Mouse (Mus musculus): ENCODE measurements at regions not wholly inside any gene's neighbourhood (a gene's known extent, or its start where the extent isn't known, plus 50 kb on each side); places are given as distances from the start of the nearest gene placed in this dataset.
"Not testable (repeated sequence)": the region's sequence is repeated elsewhere in the genome, so short reads cannot be mapped to it uniquely, and the experiment has no call there.

- not testable (repeated sequence) for H3K4me1 ChIP-seq (replicated peaks; ENCODE audit: control insufficient read depth, insufficient read depth, low read length); H3K36me3 ChIP-seq (ENCODE audit: control insufficient read depth, insufficient read depth, low read length); DNase-seq (ENCODE audit: low spot score); H3K27me3 ChIP-seq (replicated peaks; ENCODE audit: control insufficient read depth, insufficient read depth, low read length); ATAC-seq (replicated peaks; ENCODE audit: low FRiP score); H3K9me3 ChIP-seq (ENCODE audit: control insufficient read depth, low read length); H3K27ac ChIP-seq (ENCODE audit: low read depth, low read length); H3K4me2 ChIP-seq; H3K9ac ChIP-seq (ENCODE audit: low read depth, low read length); H3K4me3 ChIP-seq (ENCODE audit: low read depth, low read length)
- 50% methylated on average over 4 of the region's 4 CpGs for WGBS
Observed at GRCm38 (mm10) chr14:53621376-53621775, 632.5 kb downstream of the Dad1 start.

- H3K36me3 ChIP-seq (ENCODE audit: control insufficient read depth, insufficient read depth, low read length); H3K27ac ChIP-seq (ENCODE audit: low read depth, low read length); H3K4me3 ChIP-seq (ENCODE audit: low read depth, low read length); H3K4me1 ChIP-seq (replicated peaks; ENCODE audit: control insufficient read depth, insufficient read depth, low read length); H3K4me2 ChIP-seq; DNase-seq (ENCODE audit: low spot score); H3K9ac ChIP-seq (ENCODE audit: low read depth, low read length); H3K9me3 ChIP-seq (ENCODE audit: control insufficient read depth, low read length); ATAC-seq (replicated peaks; ENCODE audit: low FRiP score); H3K27me3 ChIP-seq (replicated peaks; ENCODE audit: control insufficient read depth, insufficient read depth, low read length): not testable (repeated sequence)
- WGBS = 38% methylated on average over 3 of the region's 3 CpGs
Observed at GRCm38 (mm10) chr14:53616061-53616460, 637.8 kb downstream of the Dad1 start.

- no peak overlapping the region for H3K4me2 ChIP-seq
- H3K4me3 ChIP-seq (ENCODE audit: low read depth, low read length) = no peak overlapping the region
- H3K9me3 ChIP-seq (ENCODE audit: control insufficient read depth, low read length) = no peaks in the 10 kb centered on the region
- ATAC-seq (replicated peaks; ENCODE audit: low FRiP score) (no peak), DNase-seq (ENCODE audit: low spot score) (no peak)
- H3K27ac ChIP-seq (ENCODE audit: low read depth, low read length) = no peak overlapping the region
- no peaks in the 10 kb centered on the region for H3K4me1 ChIP-seq (replicated peaks; ENCODE audit: control insufficient read depth, insufficient read depth, low read length)
- H3K27me3 ChIP-seq (replicated peaks; ENCODE audit: control insufficient read depth, insufficient read depth, low read length) = no peaks in the 10 kb centered on the region
- H3K9ac ChIP-seq (ENCODE audit: low read depth, low read length) = no peak overlapping the region
- H3K36me3 ChIP-seq (ENCODE audit: control insufficient read depth, insufficient read depth, low read length) = no peaks in the 10 kb centered on the region
Observed at GRCm38 (mm10) chr14:53614341-53614740, 639.6 kb downstream of the Dad1 start.

GRCm38 (mm10) chr14:53599299-53599698 is 654.6 kb downstream of the Dad1 start:
- not testable (repeated sequence) for DNase-seq (ENCODE audit: low spot score); H3K9me3 ChIP-seq (ENCODE audit: control insufficient read depth, low read length); H3K4me3 ChIP-seq (ENCODE audit: low read depth, low read length); H3K27ac ChIP-seq (ENCODE audit: low read depth, low read length); H3K9ac ChIP-seq (ENCODE audit: low read depth, low read length); H3K4me2 ChIP-seq; H3K4me1 ChIP-seq (replicated peaks; ENCODE audit: control insufficient read depth, insufficient read depth, low read length); ATAC-seq (replicated peaks; ENCODE audit: low FRiP score); H3K36me3 ChIP-seq (ENCODE audit: control insufficient read depth, insufficient read depth, low read length); H3K27me3 ChIP-seq (replicated peaks; ENCODE audit: control insufficient read depth, insufficient read depth, low read length)
- 35% methylated on average over 3 of the region's 3 CpGs for WGBS

GRCm38 (mm10) chr14:53597287-53597686 is 656.6 kb downstream of the Dad1 start:
- H3K36me3 ChIP-seq (ENCODE audit: control insufficient read depth, insufficient read depth, low read length); H3K4me2 ChIP-seq; H3K27ac ChIP-seq (ENCODE audit: low read depth, low read length); H3K4me3 ChIP-seq (ENCODE audit: low read depth, low read length); ATAC-seq (replicated peaks; ENCODE audit: low FRiP score); H3K9ac ChIP-seq (ENCODE audit: low read depth, low read length); H3K4me1 ChIP-seq (replicated peaks; ENCODE audit: control insufficient read depth, insufficient read depth, low read length); H3K9me3 ChIP-seq (ENCODE audit: control insufficient read depth, low read length); DNase-seq (ENCODE audit: low spot score); H3K27me3 ChIP-seq (replicated peaks; ENCODE audit: control insufficient read depth, insufficient read depth, low read length): not testable (repeated sequence)

- H3K9ac ChIP-seq (ENCODE audit: low read depth, low read length); ATAC-seq (replicated peaks; ENCODE audit: low FRiP score); H3K9me3 ChIP-seq (ENCODE audit: control insufficient read depth, low read length); H3K4me2 ChIP-seq; H3K4me1 ChIP-seq (replicated peaks; ENCODE audit: control insufficient read depth, insufficient read depth, low read length); DNase-seq (ENCODE audit: low spot score); H3K4me3 ChIP-seq (ENCODE audit: low read depth, low read length); H3K27ac ChIP-seq (ENCODE audit: low read depth, low read length); H3K27me3 ChIP-seq (replicated peaks; ENCODE audit: control insufficient read depth, insufficient read depth, low read length); H3K36me3 ChIP-seq (ENCODE audit: control insufficient read depth, insufficient read depth, low read length): not testable (repeated sequence)
- WGBS = 38% methylated on average over 6 of the region's 6 CpGs
Observed at GRCm38 (mm10) chr14:53590601-53591000, 663.3 kb downstream of the Dad1 start.

GRCm38 (mm10) chr14:53582528-53582927 is 671.4 kb downstream of the Dad1 start:
- WGBS = 90% methylated on average over 6 of the region's 6 CpGs
- ATAC-seq (replicated peaks; ENCODE audit: low FRiP score) = not testable (repeated sequence)

GRCm38 (mm10) chr14:53581734-53582133 is 672.2 kb downstream of the Dad1 start:
- ATAC-seq (replicated peaks; ENCODE audit: low FRiP score); H3K9ac ChIP-seq (ENCODE audit: low read depth, low read length); H3K36me3 ChIP-seq (ENCODE audit: control insufficient read depth, insufficient read depth, low read length): not testable (repeated sequence)

More at GRCm38 (mm10) chr14:53582528-53582927, 671.4 kb downstream of the Dad1 start:
- DNase-seq (ENCODE audit: low spot score); H3K36me3 ChIP-seq (ENCODE audit: control insufficient read depth, insufficient read depth, low read length); H3K4me1 ChIP-seq (replicated peaks; ENCODE audit: control insufficient read depth, insufficient read depth, low read length); H3K4me3 ChIP-seq (ENCODE audit: low read depth, low read length); H3K4me2 ChIP-seq; H3K27ac ChIP-seq (ENCODE audit: low read depth, low read length); H3K9ac ChIP-seq (ENCODE audit: low read depth, low read length); H3K9me3 ChIP-seq (ENCODE audit: control insufficient read depth, low read length); H3K27me3 ChIP-seq (replicated peaks; ENCODE audit: control insufficient read depth, insufficient read depth, low read length): not testable (repeated sequence)

GRCm38 (mm10) chr14:53576927-53577326 is 677.0 kb downstream of the Dad1 start:
- not testable (repeated sequence) for H3K4me1 ChIP-seq (replicated peaks; ENCODE audit: control insufficient read depth, insufficient read depth, low read length); H3K27me3 ChIP-seq (replicated peaks; ENCODE audit: control insufficient read depth, insufficient read depth, low read length); DNase-seq (ENCODE audit: low spot score); ATAC-seq (replicated peaks; ENCODE audit: low FRiP score); H3K9ac ChIP-seq (ENCODE audit: low read depth, low read length); H3K4me2 ChIP-seq; H3K4me3 ChIP-seq (ENCODE audit: low read depth, low read length); H3K9me3 ChIP-seq (ENCODE audit: control insufficient read depth, low read length); H3K36me3 ChIP-seq (ENCODE audit: control insufficient read depth, insufficient read depth, low read length); H3K27ac ChIP-seq (ENCODE audit: low read depth, low read length)
- WGBS = 87% methylated on average over 1 of the region's 1 CpGs

More at GRCm38 (mm10) chr14:53581734-53582133, 672.2 kb downstream of the Dad1 start:
- not testable (repeated sequence) for H3K4me1 ChIP-seq (replicated peaks; ENCODE audit: control insufficient read depth, insufficient read depth, low read length); H3K4me3 ChIP-seq (ENCODE audit: low read depth, low read length); H3K27me3 ChIP-seq (replicated peaks; ENCODE audit: control insufficient read depth, insufficient read depth, low read length); DNase-seq (ENCODE audit: low spot score); H3K4me2 ChIP-seq; H3K9me3 ChIP-seq (ENCODE audit: control insufficient read depth, low read length); H3K27ac ChIP-seq (ENCODE audit: low read depth, low read length)
- WGBS = 44% methylated on average over 3 of the region's 3 CpGs
